Mouse (Mus musculus) macrophage (primary cell): Measurements from ENCODE around the gene Hk3. TPM values are rescaled to one million over a fixed set of nuclear protein-coding genes. Genes with fewer than 3 reads are reported as not detected.

Experiments used
- H3K27ac ChIP-seq: fragments of 350-480 bp; formaldehyde crosslinking; 2 replicates; pipeline ENCODE4 v1.9.0; 2021
- H3K36me3 ChIP-seq: fragments of 350-480 bp; formaldehyde crosslinking; 2 replicates; pipeline ENCODE4 v1.9.0; 2021; ENCODE audit errors: inconsistent target
- H3K4me3 ChIP-seq: fragments of 350-480 bp; formaldehyde crosslinking; 2 replicates; pipeline ENCODE4 v1.9.0; 2021; ENCODE audit errors: inconsistent target
- H3K79me2 ChIP-seq: fragments of 350-480 bp; formaldehyde crosslinking; 2 replicates; pipeline ENCODE4 v1.9.0; 2021; ENCODE audit errors: inconsistent target
- WGBS: methylation state at CpG from one replicate; pipeline ENCODE4 v1.1.7; 2026; ENCODE audit warnings: inconsistent platforms; ENCODE audit not compliant: missing documents; 5-methylcytosine and 5-hydroxymethylcytosine counted together
- polyA plus RNA-seq: library from polyadenylated mRNA; stranded (reverse); fragments of 250-400 nt; gene quantifications from 3 replicates; pipeline ENCODE4 v1.2.4, GENCODE M21; 2018; ENCODE audit warnings: inconsistent platforms

Hk3 gene
- polyA plus RNA-seq, 1 experiment from 2014 or later, result 182 TPM

- WGBS, result 77% methylated on average over 6 of the region's 9 CpGs
- peaks cover 74% of the 10 kb centered on the region for H3K36me3 ChIP-seq
- H3K79me2 ChIP-seq, result peaks cover 52% of the 10 kb centered on the region
- H3K4me3 ChIP-seq, result no peak overlapping the region
- no peak overlapping the region for H3K27ac ChIP-seq
Measured at GRCm38 (mm10) chr13:55014451-55014850, 6.7 kb downstream of the Hk3 start.

GRCm38 (mm10) chr13:55013702-55014344 is 7.4 kb downstream of the Hk3 start:
- Histone ChIP-seq H3K79me2 (peaks cover 46% of the 10 kb centered on the region), H3K4me3 (no peak overlapping the region), H3K36me3 (peaks cover 76% of the 10 kb centered on the region), H3K27ac (no peak overlapping the region)
- 59% methylated on average over 8 of the region's 9 CpGs for WGBS

GRCm38 (mm10) chr13:55011981-55012478 is 9.2 kb downstream of the Hk3 start:
- Histone ChIP-seq H3K36me3 (peaks cover 90% of the 10 kb centered on the region), H3K27ac (no peak overlapping the region), H3K79me2 (peaks cover 28% of the 10 kb centered on the region), H3K4me3 (no peak overlapping the region)
- 75% methylated on average over 14 of the region's 14 CpGs for WGBS

- Histone ChIP-seq H3K79me2 (peaks cover 19% of the 10 kb centered on the region), H3K4me3 (no peak overlapping the region), H3K27ac (no peak overlapping the region), H3K36me3 (peaks cover 96% of the 10 kb centered on the region)
- WGBS, result 97% methylated on average over 13 of the region's 15 CpGs
Measured at GRCm38 (mm10) chr13:55011103-55011502, 10.1 kb downstream of the Hk3 start.

- peaks cover 83% of the 10 kb centered on the region for H3K36me3 ChIP-seq
- H3K27ac ChIP-seq, result no peak overlapping the region
- no peaks in the 10 kb centered on the region; the same call in 1 of the 2 replicates for H3K79me2 ChIP-seq
- 94% methylated on average over 6 of the region's 6 CpGs for WGBS
- no peak overlapping the region for H3K4me3 ChIP-seq
Measured at GRCm38 (mm10) chr13:55008589-55008988, 12.6 kb downstream of the Hk3 start.

- no peak overlapping the region for H3K27ac ChIP-seq
- no peak overlapping the region for H3K4me3 ChIP-seq
- 95% methylated on average over 7 of the region's 7 CpGs for WGBS
- H3K79me2 ChIP-seq, result no peaks in the 10 kb centered on the region
- H3K36me3 ChIP-seq, result peaks cover 60% of the 10 kb centered on the region
Measured at GRCm38 (mm10) chr13:55006415-55006742, 14.8 kb downstream of the Hk3 start.

GRCm38 (mm10) chr13:55005691-55006414 is 15.3 kb downstream of the Hk3 start:
- WGBS, result 94% methylated on average over 26 of the region's 31 CpGs
- Histone ChIP-seq H3K36me3 (peaks cover 55% of the 10 kb centered on the region), H3K79me2 (no peaks in the 10 kb centered on the region), H3K4me3 (no peak overlapping the region), H3K27ac (no peak overlapping the region)

GRCm38 (mm10) chr13:55004646-55005045 is 16.5 kb downstream of the Hk3 start:
- 67% methylated on average over 10 of the region's 11 CpGs for WGBS
- no peak overlapping the region for H3K27ac ChIP-seq
- no peaks in the 10 kb centered on the region for H3K79me2 ChIP-seq

GRCm38 (mm10) chr13:55002090-55002489 is 19.1 kb downstream of the Hk3 start:
- Histone ChIP-seq H3K36me3 (peaks cover 18% of the 10 kb centered on the region; the same call in 1 of the 2 replicates), H3K79me2 (no peaks in the 10 kb centered on the region), H3K27ac (no peak overlapping the region), H3K4me3 (no peak overlapping the region)
- WGBS, result 67% methylated on average over 9 of the region's 10 CpGs

More at GRCm38 (mm10) chr13:55004646-55005045, 16.5 kb downstream of the Hk3 start:
- peaks cover 43% of the 10 kb centered on the region for H3K36me3 ChIP-seq
- H3K4me3 ChIP-seq, result no peak overlapping the region

GRCm38 (mm10) chr13:55000433-55000832 is 20.8 kb downstream of the Hk3 start:
- H3K36me3 ChIP-seq, result peaks cover under 1% of the 10 kb centered on the region; the same call in 1 of the 2 replicates
- WGBS, result 89% methylated on average over 10 of the region's 10 CpGs
- H3K27ac ChIP-seq, result no peak overlapping the region
- no peak overlapping the region for H3K4me3 ChIP-seq
- H3K79me2 ChIP-seq, result no peaks in the 10 kb centered on the region

- WGBS, result 92% methylated on average over 8 of the region's 8 CpGs
- Histone ChIP-seq H3K79me2 (no peaks in the 10 kb centered on the region), H3K27ac (no peak overlapping the region), H3K36me3 (no peaks in the 10 kb centered on the region), H3K4me3 (no peak overlapping the region)
Measured at GRCm38 (mm10) chr13:54997568-54997967, 23.6 kb downstream of the Hk3 start.

GRCm38 (mm10) chr13:54995161-54995560 is 26.0 kb downstream of the Hk3 start:
- H3K36me3 ChIP-seq, result no peaks in the 10 kb centered on the region
- H3K79me2 ChIP-seq, result no peaks in the 10 kb centered on the region
- no peak overlapping the region for H3K27ac ChIP-seq
- 81% methylated on average over 6 of the region's 6 CpGs for WGBS
- H3K4me3 ChIP-seq, result no peak overlapping the region

GRCm38 (mm10) chr13:54994576-54994975 is 26.6 kb downstream of the Hk3 start:
- H3K79me2 ChIP-seq, result no peaks in the 10 kb centered on the region
- WGBS, result 89% methylated on average over 4 of the region's 4 CpGs
- no peak overlapping the region for H3K4me3 ChIP-seq
- H3K36me3 ChIP-seq, result no peaks in the 10 kb centered on the region
- H3K27ac ChIP-seq, result no peak overlapping the region

- Histone ChIP-seq H3K27ac (no peak overlapping the region), H3K4me3 (no peak overlapping the region), H3K36me3 (no peaks in the 10 kb centered on the region), H3K79me2 (no peaks in the 10 kb centered on the region)
- WGBS, result 95% methylated on average over 7 of the region's 7 CpGs
Measured at GRCm38 (mm10) chr13:54992215-54992614, 29.0 kb downstream of the Hk3 start.

- Histone ChIP-seq H3K4me3 (no peak overlapping the region), H3K27ac (no peak overlapping the region), H3K36me3 (no peaks in the 10 kb centered on the region), H3K79me2 (no peaks in the 10 kb centered on the region)
- WGBS, result 29% methylated on average over 7 of the region's 7 CpGs
Measured at GRCm38 (mm10) chr13:54988181-54988760, 32.9 kb downstream of the Hk3 start.
